Mouse (Mus musculus): ENCODE data around the gene Rpl41.

DNA sequence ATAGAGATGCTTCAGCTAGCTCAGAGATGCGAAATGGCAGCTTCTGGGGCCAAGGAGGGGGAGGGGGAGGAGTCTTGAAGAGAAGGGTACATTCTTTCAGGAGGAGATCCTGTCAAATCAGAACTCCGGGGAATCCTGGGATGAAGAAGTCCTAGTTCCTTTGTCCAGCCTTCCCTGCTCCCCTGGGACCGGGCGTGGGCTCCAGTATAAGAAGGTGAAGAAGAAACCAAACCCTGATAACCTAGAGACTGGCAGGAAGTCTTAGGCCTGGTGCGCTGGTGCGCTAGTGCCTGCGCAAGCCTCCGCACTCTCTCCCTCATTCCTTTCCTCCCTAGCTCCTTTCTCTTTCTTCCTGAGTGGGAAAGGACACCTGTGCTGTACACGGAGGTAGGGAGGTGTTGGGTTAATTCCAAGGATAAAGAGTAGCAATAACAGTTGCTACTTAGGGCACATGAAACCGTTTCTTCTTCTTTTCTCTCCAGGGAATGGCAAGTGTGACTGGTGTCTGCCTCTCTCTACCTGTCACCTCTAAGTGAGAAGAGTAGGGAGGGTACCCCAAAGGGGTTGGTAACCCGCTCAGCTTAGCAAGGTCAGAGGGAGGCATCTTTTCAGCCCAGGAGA, 24.9 kb downstream of the Rpl41 start:
- TF ChIP-seq CTCF (IDR thresholded peaks at IDR 0.05; ENCODE audit: borderline replicate concordance, insufficient read depth, low read depth, low read length), result no peak
- TF ChIP-seq POLR2A (IDR thresholded peaks at IDR 0.05; ENCODE audit: borderline replicate concordance, insufficient read depth, low read length), result no peak
